Mouse (Mus musculus) cerebellum, adult 11 months (tissue): ENCODE results near the gene Fabp6.

Experiments
- DNase-seq: peaks from one replicate; pipeline ENCODE4 v3.0.0; 2022

The Fabp6 gene

GRCm38 (mm10) chr11:43601440-43601839 lies at the start of gene Fabp6:
Fabp6 (minus strand) TSS chr11:43601540.
- DNase-seq = no peak

GRCm38 (mm10) chr11:43645286-43645685 lies 43.9 kb upstream of the Fabp6 start:
- no peak for DNase-seq

- no peak for DNase-seq
Observed at GRCm38 (mm10) chr11:43643180-43643591, 41.8 kb upstream of the Fabp6 start.

GRCm38 (mm10) chr11:43638486-43638885 lies 37.1 kb upstream of the Fabp6 start:
- no peak for DNase-seq

GRCm38 (mm10) chr11:43636761-43637160 lies 35.4 kb upstream of the Fabp6 start:
- no peak for DNase-seq

GRCm38 (mm10) chr11:43633658-43634401 lies 32.5 kb upstream of the Fabp6 start:
- no peak for DNase-seq

GRCm38 (mm10) chr11:43633165-43633564 lies 31.8 kb upstream of the Fabp6 start:
- DNase-seq = no peak

GRCm38 (mm10) chr11:43632566-43632965 lies 31.2 kb upstream of the Fabp6 start:
- DNase-seq = no peak

GRCm38 (mm10) chr11:43631645-43632044 lies 30.3 kb upstream of the Fabp6 start:
- no peak for DNase-seq

GRCm38 (mm10) chr11:43626927-43627645 lies 25.7 kb upstream of the Fabp6 start:
- no peak for DNase-seq

- peak; percentile 41 for DNase-seq
Observed at GRCm38 (mm10) chr11:43626300-43626926, 25.1 kb upstream of the Fabp6 start.

GRCm38 (mm10) chr11:43624341-43624740 lies 23.0 kb upstream of the Fabp6 start:
- DNase-seq = no peak

- no peak for DNase-seq
Observed at GRCm38 (mm10) chr11:43621769-43622168, 20.4 kb upstream of the Fabp6 start.

GRCm38 (mm10) chr11:43618403-43618802 lies 17.1 kb upstream of the Fabp6 start:
- no peak for DNase-seq

GRCm38 (mm10) chr11:43617924-43618323 lies 16.6 kb upstream of the Fabp6 start:
- no peak for DNase-seq

GRCm38 (mm10) chr11:43612834-43613488 lies 11.6 kb upstream of the Fabp6 start:
- peak; percentile 78 for DNase-seq

GRCm38 (mm10) chr11:43610662-43611033 lies 9.3 kb upstream of the Fabp6 start:
- DNase-seq = no peak

GRCm38 (mm10) chr11:43610006-43610661 lies 8.8 kb upstream of the Fabp6 start:
- DNase-seq = no peak

- no peak for DNase-seq
Observed at GRCm38 (mm10) chr11:43608440-43608839, 7.1 kb upstream of the Fabp6 start.

GRCm38 (mm10) chr11:43605859-43606258 lies 4.5 kb upstream of the Fabp6 start:
- no peak for DNase-seq

GRCm38 (mm10) chr11:43604891-43605290 lies 3.6 kb upstream of the Fabp6 start:
- DNase-seq = no peak

- DNase-seq = no peak
Observed at GRCm38 (mm10) chr11:43604207-43604606, 2.9 kb upstream of the Fabp6 start.
